Mouse (Mus musculus): Measurements from ENCODE around the gene Tex36.

Gene Tex36

DNA sequence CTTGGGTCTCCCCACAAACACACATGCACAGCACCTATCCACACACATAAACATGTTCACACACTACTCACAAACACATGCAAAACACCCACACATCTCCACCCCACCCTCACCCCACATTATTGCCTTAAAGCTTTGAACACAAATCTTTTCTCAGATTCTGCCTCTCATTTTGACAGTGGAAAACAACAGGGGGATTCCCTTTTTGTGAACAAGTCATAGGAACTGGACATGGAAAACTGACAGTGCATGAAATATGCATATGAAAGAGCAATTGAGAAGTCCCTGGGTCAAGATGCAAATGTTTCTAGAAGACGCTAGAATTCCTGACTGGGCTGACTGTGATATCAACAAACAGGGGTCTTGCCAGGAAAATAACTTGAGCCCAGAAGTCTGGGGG lies 1.4 kb downstream of the Tex36 start:
- in situ Hi-C loops (cut with MboI, MseI), result loop anchor here (10.0 kb wide), 1 partner anchor 576 kb away; no protein-coding TSS in a partner anchor

DNA sequence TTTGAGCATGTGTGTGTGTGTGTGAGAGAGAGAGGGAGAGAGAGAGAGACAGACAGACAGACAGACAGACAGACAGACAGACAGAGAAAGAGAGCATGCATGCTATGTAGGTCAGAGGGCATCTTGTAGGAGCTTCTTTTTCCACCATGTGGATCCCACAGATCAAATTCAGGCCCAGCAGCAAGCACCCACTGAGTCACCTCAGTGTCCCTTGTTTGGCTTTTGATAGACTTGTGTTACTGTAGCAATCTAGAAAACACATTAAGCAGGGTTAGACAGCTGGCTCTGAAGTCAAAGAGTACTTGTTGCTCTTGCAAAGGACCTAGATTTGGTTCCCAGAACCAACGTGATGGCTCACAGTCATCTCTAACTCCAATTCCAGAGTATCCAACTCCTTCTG lies 10.2 kb downstream of the Tex36 start:
- in situ Hi-C loops (cut with MboI, MseI), result no loop called here

DNA sequence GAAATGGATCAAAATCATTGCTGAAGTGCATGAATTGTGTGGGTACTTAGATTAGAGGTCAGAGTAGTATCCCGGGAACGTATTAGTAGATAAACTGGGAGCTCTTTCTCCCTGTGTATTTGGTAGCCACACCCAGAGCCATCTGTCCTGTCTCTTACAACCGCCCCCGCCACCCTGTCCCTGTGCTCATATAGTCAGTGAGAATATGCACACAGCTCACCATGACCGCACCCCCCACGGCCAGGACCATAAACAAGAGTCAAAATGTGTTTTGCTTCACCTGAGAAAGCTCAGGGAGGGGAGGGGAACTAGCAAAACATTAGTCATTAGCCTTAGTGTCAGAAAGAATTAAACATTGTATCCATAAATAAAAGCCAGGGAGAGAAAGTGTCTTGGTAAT lies 18.7 kb downstream of the Tex36 start:
- in situ Hi-C loops (cut with MboI, MseI), result no loop called here

DNA sequence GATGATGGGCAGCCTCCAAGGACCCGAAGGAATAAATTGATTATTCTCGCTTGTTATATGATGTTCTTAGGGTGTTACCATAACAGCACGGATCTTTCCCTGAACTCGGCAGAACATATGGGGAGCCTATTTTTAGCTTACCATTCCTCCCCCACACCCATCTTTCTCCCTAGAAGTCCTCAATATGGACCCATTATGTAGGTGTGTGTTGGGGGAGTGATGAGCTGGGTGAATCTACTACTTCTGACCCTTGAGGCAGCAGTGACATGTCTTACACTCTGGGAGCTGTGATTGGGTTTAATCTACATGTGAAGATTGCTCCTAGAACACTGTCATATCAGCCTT lies 21.7 kb downstream of the Tex36 start:
- in situ Hi-C loops (cut with MboI, MseI), result no loop called here

DNA sequence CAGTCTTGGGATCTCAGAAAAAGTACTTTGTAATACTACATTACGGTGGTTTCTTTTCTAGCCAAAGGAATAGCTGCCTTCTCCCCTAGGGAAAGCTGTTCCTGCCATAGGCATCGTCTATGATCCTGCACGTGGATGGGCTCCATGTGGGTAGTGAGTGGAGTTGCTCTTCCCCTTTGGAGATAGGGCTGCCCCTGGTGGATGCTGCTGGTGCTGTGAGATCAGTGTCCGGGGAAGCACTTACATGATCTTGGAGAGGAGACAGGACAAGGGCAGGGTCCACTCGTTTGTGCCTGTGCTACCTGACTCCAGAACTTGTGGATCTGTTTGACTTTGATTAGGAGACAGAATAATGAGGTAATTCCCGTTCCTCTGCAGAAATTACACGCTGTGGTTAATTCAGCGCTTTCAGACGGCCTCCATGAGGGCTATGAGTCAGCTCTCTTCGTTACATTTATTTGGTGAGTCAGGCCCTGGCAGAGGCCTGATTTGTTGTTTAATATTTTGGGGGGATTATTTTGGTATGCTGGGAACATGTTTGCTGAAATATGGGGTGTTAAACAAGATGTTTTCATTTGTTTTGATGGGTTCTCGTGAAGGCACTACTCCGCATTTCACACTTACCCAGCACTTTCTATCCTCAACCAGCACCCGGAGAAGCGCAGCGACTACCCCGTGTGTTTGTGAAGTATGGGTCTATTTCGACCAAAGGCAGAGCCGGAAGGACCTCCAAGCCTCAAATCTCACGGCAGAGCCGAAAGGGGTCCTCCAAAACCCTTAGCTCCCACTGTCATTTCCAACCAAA lies 22.3 kb downstream of the Tex36 start:
- in situ Hi-C loops (cut with MboI, MseI), result no loop called here

DNA sequence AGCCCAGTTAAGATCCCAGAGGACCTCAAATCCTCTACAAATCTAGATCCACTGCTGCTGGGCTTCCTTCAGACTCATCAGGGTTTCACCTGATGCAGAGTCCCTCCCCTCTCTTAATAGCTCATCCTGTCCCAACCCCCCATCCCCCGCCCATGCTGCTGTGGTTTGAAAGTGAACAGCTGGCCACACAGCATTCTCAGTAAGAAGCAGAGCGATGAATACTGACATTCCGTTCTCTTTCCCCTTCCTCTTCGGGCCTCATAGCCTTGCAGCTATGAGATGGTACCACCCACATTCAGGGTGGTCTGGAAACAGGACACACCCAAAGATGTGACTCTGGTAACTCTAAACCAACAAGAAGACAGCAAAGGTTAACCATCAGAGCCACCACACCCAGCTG lies 25.1 kb downstream of the Tex36 start:
- in situ Hi-C loops (cut with MboI, MseI), result no loop called here

DNA sequence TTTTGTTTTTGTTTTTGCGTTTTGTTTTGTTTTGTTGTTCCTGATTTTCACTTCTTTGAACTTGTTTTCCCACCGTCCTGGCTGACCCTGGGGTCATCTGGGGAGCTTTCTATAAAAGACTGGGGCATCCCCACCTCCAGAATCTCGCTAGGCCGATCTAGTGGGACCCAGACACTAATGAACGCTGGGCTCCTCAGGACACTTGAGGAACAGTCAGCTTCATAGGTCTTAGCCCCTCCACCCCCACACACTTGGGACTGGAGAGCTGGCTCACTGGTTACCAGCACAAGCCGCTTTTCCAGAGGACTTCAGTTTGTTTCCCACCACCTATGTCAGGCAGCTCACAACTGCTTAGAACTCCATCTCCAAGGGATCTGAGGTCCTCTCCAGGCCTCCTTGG lies 25.7 kb downstream of the Tex36 start:
- in situ Hi-C loops (cut with MboI, MseI), result no loop called here

DNA sequence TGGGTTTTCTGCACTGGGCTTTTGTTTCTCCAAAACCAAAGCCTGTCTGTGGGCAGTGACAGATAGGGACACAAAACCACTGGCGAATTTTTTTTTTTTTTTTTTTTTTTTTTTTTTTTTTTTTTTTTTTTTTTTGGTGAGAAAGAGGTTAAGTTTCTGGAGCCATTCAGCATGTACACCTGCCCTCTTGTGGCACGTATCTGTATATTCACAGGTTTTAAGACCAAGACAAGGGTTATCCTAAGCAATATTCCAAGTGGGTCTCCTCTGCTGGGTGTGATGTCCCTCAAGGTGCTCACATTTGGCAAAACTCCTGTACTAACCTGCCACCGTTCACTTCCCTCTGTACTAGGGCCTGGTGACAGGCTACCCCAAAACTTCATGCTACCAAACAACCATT lies 30.0 kb downstream of the Tex36 start:
- in situ Hi-C loops (cut with MboI, MseI), result no loop called here

DNA sequence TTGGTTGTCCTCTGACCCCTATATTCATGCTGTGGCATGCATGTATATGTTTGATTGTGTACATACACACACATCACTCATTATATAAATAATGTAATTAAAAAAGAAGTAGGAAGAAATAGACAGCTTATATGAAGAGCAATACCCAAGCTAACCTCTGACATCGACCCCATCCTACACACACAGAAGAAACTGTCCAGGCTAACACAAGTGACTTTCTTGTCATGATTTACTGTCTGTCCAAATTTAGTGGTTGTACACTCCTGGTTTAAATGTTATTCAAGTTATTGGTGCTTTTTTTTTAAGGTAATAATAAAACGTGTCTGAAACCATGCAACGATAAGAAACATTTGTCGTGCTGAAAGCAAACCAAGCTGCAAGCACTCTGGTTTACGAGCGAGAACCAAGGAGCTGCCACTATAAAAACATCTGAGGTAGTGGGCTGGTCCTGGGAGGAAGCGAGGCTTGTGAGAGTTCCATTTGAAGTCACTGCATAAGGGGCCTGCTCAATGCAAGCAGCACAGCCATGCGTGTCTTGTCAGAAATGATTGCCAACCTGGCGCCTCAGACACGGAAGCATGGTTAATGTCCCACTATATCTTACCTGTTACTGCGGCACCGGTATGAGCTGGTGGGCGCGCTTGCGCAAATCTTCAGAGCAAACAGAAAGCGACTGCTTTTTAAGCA lies 32.6 kb downstream of the Tex36 start:
- in situ Hi-C loops (cut with MboI, MseI), result no loop called here

DNA sequence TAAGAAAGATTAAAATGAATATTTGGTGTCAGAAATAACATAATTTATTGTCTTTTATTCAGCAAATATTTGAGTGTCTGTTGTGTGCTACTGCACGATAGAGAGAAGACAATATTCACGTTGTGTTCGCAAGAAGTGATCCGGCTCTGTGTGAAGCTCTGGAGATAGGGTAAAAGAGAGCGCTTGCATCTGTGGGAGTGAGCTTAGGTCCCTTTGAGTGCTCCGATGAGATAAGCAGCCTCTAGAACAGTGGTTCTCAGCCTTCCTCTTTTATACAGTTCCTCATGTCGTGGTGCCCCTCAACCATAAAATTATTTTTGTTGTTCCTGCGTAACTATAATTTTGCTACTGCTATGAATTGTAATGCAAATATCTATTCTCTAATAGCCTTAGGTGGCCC lies 37.4 kb downstream of the Tex36 start:
- in situ Hi-C loops (cut with MboI, MseI), result no loop called here

DNA sequence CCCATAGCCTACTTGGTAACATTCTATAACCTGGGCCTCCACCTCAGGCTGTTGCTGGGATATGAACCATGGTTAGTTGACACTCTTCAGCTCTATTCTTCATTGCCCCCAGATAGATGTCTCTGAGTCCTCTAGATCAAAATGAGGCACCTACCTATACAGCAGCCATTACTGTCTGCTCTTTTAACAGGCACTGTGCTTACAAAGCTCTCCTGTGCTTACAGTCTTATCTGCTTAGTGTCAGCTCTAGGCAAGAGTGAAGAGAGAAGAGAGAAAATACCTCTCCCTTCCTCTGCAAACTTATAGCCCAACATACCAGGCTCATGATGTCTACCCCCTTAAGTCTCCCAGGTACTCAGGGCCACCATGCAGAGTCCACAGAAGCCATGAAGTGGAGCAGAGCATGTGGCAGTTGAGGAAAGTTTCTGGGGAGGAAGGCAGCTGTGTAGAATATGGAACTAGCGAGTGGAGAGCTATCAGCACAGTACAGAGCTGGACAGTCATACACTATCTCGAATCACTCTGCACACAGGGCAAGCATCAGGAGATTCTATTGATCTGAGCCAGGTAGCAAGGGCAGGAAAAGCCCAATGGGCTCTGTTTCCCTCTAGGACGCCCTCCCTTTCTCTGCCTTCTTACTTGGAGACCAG lies 38.7 kb downstream of the Tex36 start:
- in situ Hi-C loops (cut with MboI, MseI), result no loop called here

DNA sequence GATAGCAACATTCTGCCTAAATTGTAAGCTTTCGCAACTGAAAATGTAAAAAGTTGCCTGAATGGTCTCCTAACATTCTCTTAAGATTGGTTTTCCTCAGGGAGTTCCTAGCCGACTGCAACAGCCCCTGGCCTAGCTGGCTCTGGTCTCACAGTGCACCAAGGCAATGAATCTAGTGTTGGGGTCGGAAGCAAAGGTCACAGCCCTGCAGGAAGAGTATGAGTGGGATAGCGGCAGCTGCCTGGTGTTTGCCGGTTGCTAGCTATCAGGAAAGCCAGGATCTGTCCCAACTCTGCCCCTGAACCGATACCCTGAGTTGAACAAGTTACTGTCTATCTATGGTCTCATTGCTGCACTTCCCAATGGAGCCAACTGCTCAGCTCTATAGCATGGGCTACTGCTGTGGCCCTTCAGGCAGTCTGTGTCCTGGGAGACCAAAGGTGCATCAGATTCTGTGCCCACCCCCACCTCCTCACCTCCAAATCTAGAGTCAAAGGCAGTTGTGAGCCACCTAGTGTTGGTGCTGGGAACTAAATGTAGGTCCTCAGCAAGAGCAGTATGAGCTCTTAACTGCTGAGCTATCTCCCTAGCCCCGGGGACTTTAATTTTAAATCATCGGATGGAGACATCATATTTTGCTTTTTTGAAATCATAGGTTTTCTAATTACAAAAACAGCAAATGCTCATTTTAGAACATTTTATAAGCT lies 46.0 kb downstream of the Tex36 start:
- in situ Hi-C loops (cut with MboI, MseI), result no loop called here

DNA sequence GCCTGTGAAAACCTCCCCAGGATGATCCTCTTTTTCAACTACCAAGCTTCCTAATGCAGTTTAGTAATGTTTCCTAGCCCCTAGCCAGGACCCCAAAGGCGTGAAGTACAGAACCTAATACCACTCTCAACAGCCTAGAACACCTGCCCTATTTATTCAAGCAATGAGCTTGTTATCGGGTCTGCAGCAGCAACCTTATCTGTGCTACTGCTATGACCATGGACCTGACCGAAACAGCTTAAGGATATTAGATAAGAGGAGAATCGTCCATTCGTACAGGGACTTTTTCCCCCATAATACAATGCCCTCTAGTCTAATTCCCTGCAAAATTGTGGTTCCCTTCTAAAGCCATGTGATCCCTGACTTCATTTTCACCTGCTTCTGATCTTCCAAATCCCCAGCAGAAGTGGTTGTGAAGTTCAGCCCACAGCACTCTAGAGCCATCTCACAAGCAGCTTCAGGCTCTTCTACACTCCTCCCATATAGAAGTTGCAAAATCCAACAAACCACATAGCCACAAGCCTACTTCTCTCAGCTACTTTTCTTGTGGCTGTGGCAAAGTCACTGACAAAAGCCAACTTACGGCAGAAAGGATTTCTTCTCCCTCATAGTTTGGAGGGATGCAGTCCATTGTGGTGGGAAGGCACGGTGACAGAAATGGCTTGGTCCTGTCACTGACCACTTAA lies 49.5 kb downstream of the Tex36 start:
- in situ Hi-C loops (cut with MboI, MseI), result no loop called here

DNA sequence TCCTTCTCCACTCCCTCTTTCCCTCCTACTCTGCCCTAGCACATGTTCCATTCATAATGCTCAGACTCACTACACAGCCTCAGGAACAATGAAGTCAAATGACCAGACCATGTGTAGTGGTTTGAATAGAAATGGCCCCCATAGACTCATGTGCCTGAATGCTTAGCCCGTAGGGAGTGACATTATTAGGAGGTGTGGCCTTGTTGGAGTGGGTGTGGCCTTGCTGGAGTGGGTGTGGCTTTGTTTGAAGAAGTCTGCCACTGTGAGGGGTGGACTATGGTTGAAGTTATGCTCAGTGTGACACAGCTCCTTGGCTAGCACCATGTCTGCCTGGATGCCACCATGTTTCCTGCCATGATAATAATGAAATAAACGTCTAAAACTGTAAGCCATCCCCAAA lies 51.0 kb downstream of the Tex36 start:
- in situ Hi-C loops (cut with MboI, MseI), result no loop called here

DNA sequence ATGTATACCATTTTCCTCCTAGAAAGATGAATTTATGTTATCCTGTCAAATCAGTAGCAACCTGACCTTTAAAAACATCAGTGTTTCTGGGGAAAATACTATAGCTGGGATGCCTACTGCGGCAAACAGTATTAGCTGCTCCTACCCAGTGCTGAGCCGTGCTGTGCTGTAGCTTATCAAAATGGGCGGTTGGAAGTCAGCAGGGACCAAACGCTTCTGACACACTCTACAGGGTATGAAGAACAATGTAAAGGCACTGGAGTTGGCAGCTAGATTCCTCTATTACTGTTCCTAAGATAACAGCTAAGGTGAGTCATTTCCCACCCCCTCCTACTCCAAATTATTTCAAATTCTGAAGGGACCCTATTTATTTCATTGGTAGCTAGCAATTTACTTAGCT lies 53.5 kb downstream of the Tex36 start:
- in situ Hi-C loops (cut with MboI, MseI), result no loop called here

DNA sequence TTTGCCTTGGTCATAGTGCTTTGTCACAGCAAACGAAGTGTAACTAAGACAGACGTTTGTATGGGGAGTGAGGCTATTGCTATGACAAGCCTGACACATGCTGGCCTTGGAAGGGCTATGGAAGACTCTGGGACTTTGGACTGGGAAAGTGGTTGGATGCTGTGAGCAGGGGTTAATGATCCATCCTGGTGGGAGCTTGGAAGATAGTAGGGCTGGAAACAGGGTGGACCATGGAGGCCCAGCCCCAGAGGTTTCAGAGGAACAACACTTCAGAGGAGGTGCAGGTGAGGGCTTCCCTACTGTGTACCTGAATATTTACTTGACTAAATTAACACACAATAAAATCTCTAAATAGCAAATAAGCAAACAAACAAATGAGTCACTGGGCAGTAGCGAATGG lies 56.3 kb downstream of the Tex36 start:
- in situ Hi-C loops (cut with MboI, MseI), result no loop called here

DNA sequence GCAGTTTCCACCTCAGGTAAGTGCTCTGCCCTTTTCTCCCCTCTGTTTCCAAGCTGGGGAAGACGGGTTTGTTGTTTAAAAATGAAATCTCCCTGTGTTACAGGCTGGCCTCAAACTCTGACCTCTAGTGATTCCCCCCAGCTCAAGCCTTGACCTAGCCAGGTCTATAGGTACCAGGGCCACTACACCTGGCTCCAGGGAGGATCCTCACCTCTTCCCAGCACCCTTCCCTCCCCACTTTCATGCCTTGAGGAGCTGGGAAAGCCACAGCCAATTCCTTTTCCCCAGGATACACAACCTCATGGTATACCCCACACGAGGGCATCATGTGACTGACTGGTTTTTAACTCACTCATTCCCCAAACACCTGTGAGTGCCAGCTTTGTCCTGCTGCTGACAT lies 57.0 kb downstream of the Tex36 start:
- in situ Hi-C loops (cut with MboI, MseI), result no loop called here

DNA sequence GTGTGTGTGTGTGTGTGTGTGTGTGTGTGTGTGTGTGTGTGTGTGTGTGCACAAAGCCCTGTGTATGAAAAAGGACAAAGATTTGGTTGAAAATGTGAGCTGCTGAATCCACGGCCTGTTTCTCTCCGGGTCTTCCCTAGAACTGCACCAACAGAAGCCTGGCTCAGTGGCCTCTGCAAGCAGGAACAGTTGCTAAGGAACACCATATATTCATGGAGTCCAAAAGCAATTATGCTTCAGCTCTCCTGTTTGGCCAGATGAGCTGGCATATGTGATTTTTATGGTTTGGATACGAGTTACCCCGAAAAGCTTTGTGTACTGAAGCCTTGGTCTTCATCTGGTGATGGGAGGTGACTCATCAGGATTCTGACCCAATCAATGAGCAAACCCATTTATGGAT lies 58.8 kb downstream of the Tex36 start:
- in situ Hi-C loops (cut with MboI, MseI), result no loop called here

DNA sequence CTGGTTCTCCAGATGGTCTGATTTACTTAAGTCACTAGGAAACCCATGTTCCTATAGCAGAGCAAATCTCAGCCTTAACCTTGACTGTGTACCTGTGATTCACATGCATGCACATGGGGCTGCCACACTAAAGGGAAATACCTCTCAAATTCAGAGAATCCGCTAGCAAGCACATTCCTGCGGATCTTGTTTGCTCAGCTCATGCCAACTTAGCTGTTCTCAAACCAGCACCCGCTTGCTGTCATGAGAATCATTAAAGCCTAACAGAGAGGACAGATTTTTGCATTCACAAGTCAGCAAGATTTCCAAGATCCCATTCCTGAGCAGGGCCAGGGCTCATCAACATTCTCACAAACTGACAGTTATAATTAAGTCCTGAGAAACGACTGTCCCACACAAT lies 64.6 kb downstream of the Tex36 start:
- in situ Hi-C loops (cut with MboI, MseI), result no loop called here
